Mouse (Mus musculus): ENCODE measurements at regions not wholly inside any gene's neighbourhood (a gene's known extent, or its start where the extent isn't known, plus 50 kb on each side); places are given as distances from the start of the nearest gene placed in this dataset.

- TF ChIP-seq CTCF (IDR thresholded peaks at IDR 0.05; ENCODE audit: low read depth) (no peak), EP300 (IDR thresholded peaks at IDR 0.05; ENCODE audit: low read depth) (no peak)
Observed at GRCm38 (mm10) chr14:86360423-86361059, 780.5 kb downstream of the Diaph3 start.
